Mouse (Mus musculus): Measurements from ENCODE around the gene Bdh1.

Gene Bdh1

GRCm38 (mm10) chr16:31428675-31429470 is 6.8 kb downstream of the Bdh1 start:
- peak; percentile 88 for DNase-seq

GRCm38 (mm10) chr16:31429471-31430155 is 7.5 kb downstream of the Bdh1 start:
- DNase-seq = peak; percentile 98

- no peak for DNase-seq
These were observed 11.5 kb downstream of the Bdh1 start for GRCm38 (mm10) chr16:31433466-31434110.

- DNase-seq = no peak
These were observed 13.1 kb downstream of the Bdh1 start for GRCm38 (mm10) chr16:31435146-31435545.

GRCm38 (mm10) chr16:31436085-31436484 is 14.0 kb downstream of the Bdh1 start:
- no peak for DNase-seq

- DNase-seq = no peak
These were observed 15.3 kb downstream of the Bdh1 start for GRCm38 (mm10) chr16:31437358-31437757.

- DNase-seq = no peak
These were observed 17.4 kb downstream of the Bdh1 start for GRCm38 (mm10) chr16:31439529-31439928.

- no peak for DNase-seq
These were observed 18.0 kb downstream of the Bdh1 start for GRCm38 (mm10) chr16:31440046-31440445.

- no peak for DNase-seq
These were observed 22.4 kb downstream of the Bdh1 start for GRCm38 (mm10) chr16:31444521-31444920.

GRCm38 (mm10) chr16:31446067-31446853 is 24.2 kb downstream of the Bdh1 start:
- no peak for DNase-seq

GRCm38 (mm10) chr16:31449973-31450372 is 27.9 kb downstream of the Bdh1 start:
- no peak for DNase-seq

GRCm38 (mm10) chr16:31451235-31451634 is 29.2 kb downstream of the Bdh1 start:
- DNase-seq = no peak

GRCm38 (mm10) chr16:31452467-31452866 is 30.4 kb downstream of the Bdh1 start:
- no peak for DNase-seq

- no peak for DNase-seq
These were observed 31.9 kb downstream of the Bdh1 start for GRCm38 (mm10) chr16:31454013-31454412.

- DNase-seq = no peak
These were observed 33.4 kb downstream of the Bdh1 start for GRCm38 (mm10) chr16:31455276-31456045.

- DNase-seq = peak; percentile 74
These were observed 36.3 kb downstream of the Bdh1 start for GRCm38 (mm10) chr16:31458229-31458918.

- peak; percentile 60 for DNase-seq
These were observed 37.9 kb downstream of the Bdh1 start for GRCm38 (mm10) chr16:31459968-31460461.

- DNase-seq = no peak
These were observed 38.4 kb downstream of the Bdh1 start for GRCm38 (mm10) chr16:31460506-31460905.

GRCm38 (mm10) chr16:31461046-31461445 is 39.0 kb downstream of the Bdh1 start:
- DNase-seq = no peak

- no peak for DNase-seq
These were observed 40.1 kb downstream of the Bdh1 start for GRCm38 (mm10) chr16:31462113-31462687.

GRCm38 (mm10) chr16:31464953-31465352 is 42.9 kb downstream of the Bdh1 start:
- no peak for DNase-seq
